In the genomic region with DNA sequence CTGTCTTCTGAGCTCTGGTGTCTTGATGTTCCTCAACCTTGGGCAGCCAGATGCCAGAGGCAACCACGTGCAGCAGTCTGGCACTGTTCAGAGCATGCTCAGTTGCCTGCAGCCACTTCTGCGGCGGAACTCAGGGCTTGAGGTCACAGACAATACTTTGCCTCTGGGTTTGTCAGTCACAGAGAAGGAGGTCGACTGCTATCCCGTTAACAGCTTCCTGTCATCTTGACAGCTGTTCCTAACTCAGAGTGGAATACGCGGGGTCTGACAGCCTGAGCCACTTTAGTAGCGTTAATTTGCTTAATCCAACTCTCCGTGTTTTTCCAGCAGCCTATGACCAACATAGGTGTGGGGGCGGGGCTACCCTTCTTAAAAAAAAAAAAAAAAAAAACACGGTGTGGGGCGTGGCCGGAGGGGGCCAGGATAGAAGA, we compare ENCODE assay signal across 8 mouse cellular contexts. TPM values are rescaled to one million over a fixed set of nuclear protein-coding genes. Genes with fewer than 3 reads are reported as not detected.
DNase-seq lines count a peak whose midpoint lies in the region; ATAC-seq lines count a peak whose summit lies in the region.

No protein-coding gene starts in this region.

- no peaks in the 10 kb centered on the region for H3K36me3 ChIP-seq in hindbrain, embryonic 11.5 days (ENCODE audit: control insufficient read depth, insufficient read depth, low read length)
- no peaks in the 10 kb centered on the region for H3K36me3 ChIP-seq in lung, embryonic 15.5 days

- H3K27me3 ChIP-seq in hindbrain, embryonic 11.5 days (ENCODE audit: control insufficient read depth, insufficient read depth, low read length) = peaks cover 2% of the 10 kb centered on the region; the same call in 1 of the 2 replicates
- H3K27me3 ChIP-seq in lung, embryonic 15.5 days = no peaks in the 10 kb centered on the region; the same call in 1 of the 2 replicates

- 0 out of 2 replicates have a peak overlapping the region, but pooled peaks have one; percentile 3 for H3K9ac ChIP-seq in hindbrain, embryonic 11.5 days (ENCODE audit: low read depth, low read length)
- no peak overlapping the region for H3K9ac ChIP-seq in lung, embryonic 15.5 days

- H3K27ac ChIP-seq in hindbrain, embryonic 11.5 days (ENCODE audit: low read depth, low read length) = no peak overlapping the region
- no peak overlapping the region for H3K27ac ChIP-seq in lung, embryonic 15.5 days

- ATAC-seq in hindbrain, embryonic 11.5 days (ENCODE audit: low FRiP score) = peak; percentile 34
- no peak for ATAC-seq in lung, embryonic 15.5 days (ENCODE audit: borderline replicate concordance, extremely low read depth, low FRiP score, low TSS enrichment)

- no peaks in the 10 kb centered on the region for H3K9me3 ChIP-seq in hindbrain, embryonic 11.5 days (ENCODE audit: control insufficient read depth, low read length)
- H3K9me3 ChIP-seq in lung, embryonic 15.5 days = no peaks in the 10 kb centered on the region

- no peaks in the 10 kb centered on the region; the same call in 1 of the 2 replicates for H3K4me1 ChIP-seq in hindbrain, embryonic 11.5 days (replicated peaks; ENCODE audit: control insufficient read depth, insufficient read depth, low read length)
- peaks cover 15% of the 10 kb centered on the region for H3K4me1 ChIP-seq in lung, embryonic 15.5 days

- peak overlapping the region; percentile 47 for H3K4me2 ChIP-seq in hindbrain, embryonic 11.5 days (replicated peaks; ENCODE audit: low read depth, low read length)
- H3K4me2 ChIP-seq in lung, embryonic 15.5 days = peak overlapping the region; percentile 98

- under 1% methylated on average over 13 of the region's 13 CpGs for WGBS in hindbrain, embryonic 11.5 days
- under 1% methylated on average over 13 of the region's 13 CpGs for WGBS in lung, embryonic 15.5 days

- H3K4me3 ChIP-seq in hindbrain, embryonic 11.5 days (ENCODE audit: low read depth, low read length) = peak overlapping the region; percentile 8
- H3K4me3 ChIP-seq in lung, embryonic 15.5 days = peak overlapping the region; percentile 30

- DNase-seq in NIH3T3 (ENCODE audit: low read depth) = peak; percentile 84
- DNase-seq in cerebellum, adult 9-11 months = peak; percentile 90
- peak; percentile 69 to 70 for DNase-seq in frontal cortex, postnatal 10 days (ENCODE audit: low spot score in 2 of 2)
- peak; percentile 75 for DNase-seq in hindbrain, embryonic 11.5 days (ENCODE audit: low spot score)
- peak; percentile 86 for DNase-seq in layer of hippocampus, adult 9-11 months
- peak; percentile 75 for DNase-seq in ovary, adult 18-20 months (ENCODE audit: low spot score)
- DNase-seq in urinary bladder, postnatal 10 days (ENCODE audit: low spot score) = peak; percentile 14

RNA-seq across cellular contexts. Expression of gene Mfap3l, which starts 1.1 kb away (rescaled TPM):
- 2.3 and 2.5 TPM in 2 replicates for polyA plus RNA-seq in hindbrain, embryonic 11.5 days (2014; fragmentation: Nextera tagmentation; extraction: Ambion mirVana)
- 4.4 and 4.7 TPM in 2 replicates for polyA plus RNA-seq in lung, embryonic 15.5 days (2015; fragmentation: Nextera tagmentation; extraction: Ambion mirVana)

Comparison
In these comparisons a context has a peak if more than half of its experiments do, and no peak if none do; other contexts are left out.
1. DNase-seq: peak in every context shown above with its lines; median percentile 90 in cerebellum, adult 9-11 months; 86 in layer of hippocampus, adult 9-11 months; 84 in NIH3T3; 75 in hindbrain, embryonic 11.5 days; 75 in ovary, adult 18-20 months; 70 in frontal cortex, postnatal 10 days; 14 in urinary bladder, postnatal 10 days.